Mouse (Mus musculus): ENCODE results near the gene Pip5kl1. TPM values are rescaled to one million over a fixed set of nuclear protein-coding genes. Genes with fewer than 3 reads are reported as not detected.

The Pip5kl1 gene
- polyA plus RNA-seq (2015; fragmentation: Nextera tagmentation; extraction: Ambion mirVana) = 9.2 and 9.4 TPM in 2 replicates

DNA sequence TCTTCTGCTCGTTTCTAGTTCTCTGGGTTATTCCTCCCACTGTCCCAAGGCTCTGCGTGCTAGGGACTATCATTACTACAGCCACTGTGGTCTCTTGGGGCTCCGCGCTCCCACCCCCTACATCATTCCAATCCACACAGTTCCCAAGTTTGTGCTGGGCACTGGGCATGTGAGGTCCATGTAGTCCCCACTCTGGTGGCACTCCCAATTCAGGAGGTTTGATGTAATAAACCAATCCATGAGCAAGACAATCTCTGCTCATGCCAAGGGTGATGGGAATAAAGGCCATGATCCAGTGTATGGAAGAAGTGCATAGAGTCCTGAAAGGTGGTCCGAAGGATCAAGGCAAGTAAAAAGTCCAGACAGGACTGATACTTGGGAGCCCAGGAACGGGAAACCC is at the start of gene Pip5kl1:
Gene Pip5kl1 (plus strand): TSS at position 301 of the 400 bp plus-strand sequence.
- Histone ChIP-seq H3K9me3 (no peaks in the 10 kb centered on the region), H3K27me3 (peaks cover 29% of the 10 kb centered on the region), H3K4me1 (replicated peaks) (peaks cover 32% of the 10 kb centered on the region), H3K4me3 (peak within 1 kb of the TSS; percentile 53), H3K9ac (peak within 1 kb of the TSS; percentile 78), H3K36me3 (peaks cover 11% of the 10 kb centered on the region; the same call in 1 of the 2 replicates), H3K4me2 (peak within 1 kb of the TSS; percentile 95), H3K27ac (replicated peaks) (0 out of 2 replicates have a peak within 1 kb of the TSS, but pooled peaks have one; percentile 25)
- no peak for ATAC-seq (ENCODE audit: low read depth)
- 79% methylated on average over 6 of the region's 6 CpGs for WGBS

DNA sequence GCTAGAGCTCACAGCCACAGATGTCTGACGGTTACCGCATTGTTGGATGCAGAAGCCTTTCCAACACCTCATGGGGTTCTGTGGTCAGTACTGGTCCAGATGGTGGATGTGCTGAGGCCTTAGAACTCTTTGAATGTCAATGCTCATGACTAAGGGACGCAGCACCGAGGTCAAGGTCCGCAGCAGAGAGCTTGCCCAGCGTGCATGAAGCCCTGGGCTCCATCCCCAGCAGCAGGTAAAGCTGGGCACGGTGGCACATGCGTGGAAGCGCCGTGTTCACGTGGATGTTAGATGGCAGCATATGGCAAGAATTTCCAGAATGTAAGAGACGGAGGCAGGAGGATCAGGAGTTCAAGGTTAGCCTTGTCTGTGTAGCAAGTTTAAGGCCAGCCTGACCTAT is 48.8 kb upstream of the Pip5kl1 start:
- no peak overlapping the region for H3K4me3 ChIP-seq
- 85% methylated on average over 12 of the region's 12 CpGs for WGBS
- H3K27me3 ChIP-seq = no peaks in the 10 kb centered on the region
- no peak overlapping the region for H3K27ac ChIP-seq (replicated peaks)
- H3K4me1 ChIP-seq (replicated peaks) = no peaks in the 10 kb centered on the region
- H3K36me3 ChIP-seq = no peaks in the 10 kb centered on the region
- no peaks in the 10 kb centered on the region for H3K9me3 ChIP-seq
- no peak for ATAC-seq (ENCODE audit: low read depth)
- no peak overlapping the region for H3K4me2 ChIP-seq
- H3K9ac ChIP-seq = no peak overlapping the region

DNA sequence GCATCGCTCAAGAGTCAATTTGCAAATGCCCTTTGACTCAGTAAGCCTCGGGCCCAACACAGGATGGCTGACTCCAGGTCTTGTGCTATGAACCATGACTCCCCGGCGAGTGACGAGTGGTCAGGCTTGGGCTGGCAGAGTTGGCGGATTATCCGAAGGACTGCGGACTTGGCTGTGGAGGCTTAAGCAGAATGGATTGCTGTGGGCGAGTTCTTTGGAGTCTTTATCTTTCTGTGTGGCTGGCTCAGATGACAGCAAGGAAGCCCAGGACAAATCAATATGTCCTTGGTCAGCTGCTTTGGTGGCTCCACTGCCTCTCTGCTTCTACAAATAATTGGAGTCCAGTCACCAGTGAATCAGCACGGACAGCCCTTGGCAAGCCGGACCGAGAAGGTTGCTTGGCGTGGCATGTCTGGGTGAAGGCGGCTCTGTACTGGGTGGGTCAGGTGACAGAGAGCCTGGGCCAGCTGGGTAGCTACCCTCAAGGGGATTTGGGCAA is 47.1 kb upstream of the Pip5kl1 start:
- H3K27me3 ChIP-seq = no peaks in the 10 kb centered on the region
- no peaks in the 10 kb centered on the region for H3K9me3 ChIP-seq
- ATAC-seq (ENCODE audit: low read depth) = no peak
- H3K4me1 ChIP-seq (replicated peaks) = no peaks in the 10 kb centered on the region
- H3K4me3 ChIP-seq = no peak overlapping the region
- no peak overlapping the region for H3K9ac ChIP-seq
- H3K36me3 ChIP-seq = no peaks in the 10 kb centered on the region
- no peak overlapping the region for H3K27ac ChIP-seq (replicated peaks)
- H3K4me2 ChIP-seq = no peak overlapping the region
- 82% methylated on average over 14 of the region's 14 CpGs for WGBS

DNA sequence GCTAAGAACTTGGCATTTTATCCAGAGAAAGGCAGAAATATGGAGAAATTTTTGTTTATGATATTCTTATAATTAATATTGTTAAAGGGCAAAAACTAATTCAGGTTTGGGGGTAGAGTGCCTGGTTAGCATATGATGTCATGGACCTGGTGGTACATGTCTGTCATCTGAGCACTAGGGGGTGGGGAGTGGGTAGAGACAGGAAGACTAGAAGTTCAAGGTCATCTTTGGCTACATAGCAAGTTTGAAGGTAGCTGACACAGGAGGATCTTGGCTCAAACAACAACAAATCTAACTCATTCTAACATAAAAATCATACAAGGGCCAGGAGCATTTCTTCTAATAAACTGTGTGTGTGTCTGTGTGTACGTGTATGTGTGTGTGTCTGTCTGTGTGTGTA is 46.3 kb upstream of the Pip5kl1 start:
- Histone ChIP-seq H3K4me1 (replicated peaks) (no peaks in the 10 kb centered on the region), H3K9me3 (no peaks in the 10 kb centered on the region), H3K9ac (no peak overlapping the region), H3K4me3 (no peak overlapping the region), H3K27ac (replicated peaks) (no peak overlapping the region), H3K36me3 (no peaks in the 10 kb centered on the region), H3K4me2 (no peak overlapping the region), H3K27me3 (no peaks in the 10 kb centered on the region)
- WGBS = 83% methylated on average over 1 of the region's 1 CpGs
- no peak for ATAC-seq (ENCODE audit: low read depth)

DNA sequence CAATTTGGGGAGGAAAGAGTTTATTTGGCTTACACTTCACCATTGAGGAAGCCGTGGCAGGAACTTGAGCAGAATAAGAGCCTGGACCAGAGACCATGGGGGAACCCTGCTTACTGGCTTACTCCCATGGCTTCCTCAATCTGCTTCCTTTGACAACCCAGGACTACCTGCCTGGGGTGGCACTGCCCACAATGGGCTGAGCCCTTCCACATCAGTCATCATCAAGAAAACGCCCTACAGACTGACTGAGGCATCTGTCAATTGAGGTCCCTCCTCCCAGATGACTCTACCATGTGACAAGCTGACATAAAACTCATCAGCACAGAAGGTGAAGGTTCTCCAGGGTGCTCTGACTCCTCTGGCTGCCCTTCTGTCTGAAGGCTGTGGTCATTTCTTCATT is 44.1 kb upstream of the Pip5kl1 start:
- ATAC-seq (ENCODE audit: low read depth) = no peak
- no peak overlapping the region for H3K9ac ChIP-seq
- no peak overlapping the region for H3K27ac ChIP-seq (replicated peaks)
- H3K27me3 ChIP-seq = no peaks in the 10 kb centered on the region
- H3K4me3 ChIP-seq = no peak overlapping the region
- H3K4me2 ChIP-seq = no peak overlapping the region
- 82% methylated on average over 2 of the region's 2 CpGs for WGBS
- no peaks in the 10 kb centered on the region for H3K9me3 ChIP-seq
- peaks cover 12% of the 10 kb centered on the region for H3K4me1 ChIP-seq (replicated peaks)
- no peaks in the 10 kb centered on the region for H3K36me3 ChIP-seq

DNA sequence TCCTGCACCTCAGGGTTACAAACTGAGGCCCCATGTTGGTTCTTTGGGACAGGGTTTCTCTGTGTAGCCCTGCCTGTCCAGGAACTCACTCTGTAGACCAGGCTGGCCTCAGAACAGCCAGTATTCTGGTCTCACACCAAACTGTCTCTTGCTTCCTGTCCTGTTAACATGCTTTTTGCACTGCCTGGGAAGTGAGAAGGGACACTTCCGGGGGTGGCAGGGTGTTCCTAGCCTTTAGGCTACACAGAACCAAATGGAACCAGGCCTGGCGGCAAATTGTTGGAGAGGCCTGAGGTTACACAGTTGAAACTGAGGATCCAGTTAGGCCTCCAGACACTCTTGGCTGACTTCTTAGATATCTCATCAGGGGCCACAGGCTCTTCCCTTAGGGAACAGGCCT is 41.4 kb upstream of the Pip5kl1 start:
- no peaks in the 10 kb centered on the region for H3K36me3 ChIP-seq
- H3K27me3 ChIP-seq = no peaks in the 10 kb centered on the region
- no peak overlapping the region for H3K4me2 ChIP-seq
- no peak overlapping the region for H3K27ac ChIP-seq (replicated peaks)
- 84% methylated on average over 2 of the region's 2 CpGs for WGBS
- no peaks in the 10 kb centered on the region for H3K9me3 ChIP-seq
- H3K4me1 ChIP-seq (replicated peaks) = peaks cover 35% of the 10 kb centered on the region
- no peak overlapping the region for H3K9ac ChIP-seq
- H3K4me3 ChIP-seq = no peak overlapping the region
- no peak for ATAC-seq (ENCODE audit: low read depth)

DNA sequence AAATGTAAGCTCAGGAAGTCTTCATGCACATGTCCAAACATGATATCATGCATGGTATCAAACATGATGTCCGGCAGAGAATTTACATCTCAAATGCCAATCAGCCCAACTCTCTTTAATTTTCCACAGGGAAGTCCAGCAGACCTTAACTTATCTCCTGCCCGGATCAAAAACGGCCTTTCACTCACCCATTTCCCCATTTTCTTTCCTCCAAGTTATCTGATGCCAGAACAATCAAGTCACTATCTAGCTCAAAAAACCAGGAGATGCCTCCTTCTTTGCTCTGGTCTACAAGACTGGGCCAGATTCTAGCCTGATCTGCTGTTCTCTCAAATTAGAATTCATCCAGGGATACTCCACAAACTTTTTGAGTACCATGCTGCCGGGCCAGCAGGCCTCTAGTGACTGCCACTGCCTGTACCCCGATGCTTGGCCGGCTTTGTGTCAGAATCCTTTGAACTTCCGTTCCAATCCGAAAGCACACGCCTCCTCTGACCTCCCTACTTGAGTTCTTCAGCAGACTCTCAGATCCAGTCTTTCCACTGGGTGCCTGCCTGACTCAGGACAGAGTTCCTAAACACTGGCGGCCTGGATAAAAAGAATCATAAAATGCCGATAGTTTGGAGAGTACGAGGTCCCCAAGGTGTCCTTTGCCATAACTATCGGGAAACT is 40.4 kb upstream of the Pip5kl1 start:
- Histone ChIP-seq H3K9ac (peak overlapping the region; percentile 73), H3K27me3 (no peaks in the 10 kb centered on the region), H3K27ac (replicated peaks) (peak overlapping the region; percentile 92), H3K4me3 (peak overlapping the region; percentile 84), H3K36me3 (no peaks in the 10 kb centered on the region), H3K9me3 (no peaks in the 10 kb centered on the region), H3K4me1 (replicated peaks) (peaks cover 46% of the 10 kb centered on the region), H3K4me2 (peak overlapping the region; percentile 74)
- no peak; the same call in 1 of the 2 replicates for ATAC-seq (ENCODE audit: low read depth)
- WGBS = 12% methylated on average over 13 of the region's 13 CpGs

DNA sequence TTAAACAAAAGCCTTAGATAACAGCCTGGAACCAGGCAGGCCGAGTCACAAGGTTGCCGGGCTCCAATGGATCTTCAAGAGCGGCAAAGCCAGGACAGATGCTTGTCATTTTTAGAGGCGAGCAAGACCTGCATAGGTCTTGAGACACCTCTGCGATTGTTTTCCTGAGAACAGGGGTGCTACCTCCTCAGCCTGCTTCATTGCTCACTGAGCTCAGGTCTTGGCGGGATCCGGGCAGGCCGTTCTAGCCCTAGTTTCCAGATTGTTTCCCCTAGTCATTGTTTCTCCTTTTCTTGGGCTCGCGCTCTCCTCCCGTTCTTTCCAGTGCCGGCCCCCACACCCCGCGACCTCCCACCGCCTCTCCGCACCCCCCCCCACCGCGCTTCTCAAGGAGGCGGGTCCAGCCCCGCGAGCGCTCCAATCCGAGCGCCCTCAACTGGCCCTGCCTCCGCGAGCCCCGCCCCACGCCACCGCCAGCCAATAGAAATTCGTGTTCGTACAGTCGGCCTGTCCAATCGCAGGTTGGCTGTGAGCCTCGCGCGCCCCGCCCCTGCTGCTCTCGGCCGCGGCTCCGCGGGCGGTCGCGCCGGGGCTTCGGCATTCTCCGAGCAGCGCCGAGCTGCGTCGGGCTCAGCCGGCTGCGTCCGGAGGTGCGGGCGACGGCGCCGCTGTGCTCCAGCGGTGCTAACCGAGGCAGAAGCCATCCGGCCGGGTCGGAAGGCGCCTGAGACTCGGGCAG is 39.7 kb upstream of the Pip5kl1 start, which contains the start of gene Fam102a:
Gene Fam102a (plus strand): TSS at position 600 of the 739 bp plus-strand sequence.
- H3K27ac ChIP-seq (replicated peaks) = peak within 1 kb of the TSS; percentile 95
- peaks cover 53% of the 10 kb centered on the region for H3K4me1 ChIP-seq (replicated peaks)
- ATAC-seq (ENCODE audit: low read depth) = peak; percentile 97
- H3K9ac ChIP-seq = peak within 1 kb of the TSS; percentile 95
- no peaks in the 10 kb centered on the region for H3K36me3 ChIP-seq
- H3K27me3 ChIP-seq = no peaks in the 10 kb centered on the region
- WGBS = under 1% methylated on average over 67 of the region's 67 CpGs
- no peaks in the 10 kb centered on the region for H3K9me3 ChIP-seq
- peak within 1 kb of the TSS; percentile 84 for H3K4me3 ChIP-seq
- peak within 1 kb of the TSS; percentile 74 for H3K4me2 ChIP-seq

DNA sequence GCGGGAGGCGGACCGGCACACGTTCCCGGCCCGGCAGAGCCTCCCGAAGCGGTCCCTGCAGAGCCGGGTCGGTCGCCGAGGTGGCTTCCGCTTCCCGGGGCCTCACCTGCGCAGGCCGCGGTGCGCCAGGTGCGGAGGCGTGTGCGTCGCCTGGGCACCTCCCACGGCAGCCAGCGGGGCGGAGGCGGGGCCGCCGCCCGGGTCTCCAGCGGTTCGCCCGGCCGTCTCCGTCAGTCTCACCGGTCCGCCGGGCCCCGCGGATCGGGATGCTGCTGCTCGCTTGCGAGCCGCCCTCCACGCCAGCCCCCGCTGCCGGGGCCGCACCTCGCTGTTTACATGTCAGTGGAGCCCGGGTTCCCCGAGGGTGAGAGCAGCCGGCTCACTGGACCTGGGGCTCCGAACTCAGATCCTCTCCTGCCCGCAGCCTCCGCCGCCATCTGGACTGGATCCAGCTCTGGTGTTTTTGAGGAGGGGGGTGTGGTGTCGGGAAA is 39.1 kb upstream of the Pip5kl1 start:
- Histone ChIP-seq H3K4me1 (replicated peaks) (peaks cover 58% of the 10 kb centered on the region), H3K36me3 (no peaks in the 10 kb centered on the region), H3K27me3 (no peaks in the 10 kb centered on the region), H3K9me3 (no peaks in the 10 kb centered on the region), H3K4me2 (peak overlapping the region; percentile 74), H3K27ac (replicated peaks) (peak overlapping the region; percentile 95), H3K9ac (peak overlapping the region; percentile 95), H3K4me3 (peak overlapping the region; percentile 84)
- peak; percentile 42 for ATAC-seq (ENCODE audit: low read depth)
- WGBS = 1% methylated on average over 54 of the region's 56 CpGs

DNA sequence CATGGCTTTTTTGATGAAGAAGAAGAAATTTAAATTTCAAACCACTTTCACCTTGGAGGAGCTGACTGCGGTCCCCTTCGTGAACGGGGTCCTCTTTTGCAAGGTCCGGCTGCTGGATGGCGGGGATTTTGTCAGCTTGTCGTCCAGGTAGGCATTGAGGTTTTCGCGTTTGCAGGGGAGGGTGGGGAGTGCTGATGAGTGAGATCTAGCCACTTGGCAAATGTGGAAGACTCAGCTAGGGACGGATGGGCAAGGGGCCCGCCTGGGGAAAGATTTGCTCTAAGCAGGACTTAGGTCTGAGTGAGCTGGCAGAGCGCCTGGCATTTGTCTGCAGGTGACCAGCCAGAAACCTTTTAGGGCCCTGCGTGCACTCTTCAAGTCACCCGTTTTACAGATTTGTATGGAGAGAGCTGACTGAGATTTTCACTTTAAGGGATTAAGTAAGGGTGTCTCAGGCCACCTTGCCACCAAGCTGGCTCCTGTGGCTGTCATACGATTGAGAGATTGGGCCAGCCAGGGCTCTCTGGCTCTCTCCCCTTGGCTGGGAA is 38.4 kb upstream of the Pip5kl1 start:
- Histone ChIP-seq H3K4me3 (peak overlapping the region; percentile 84), H3K27me3 (no peaks in the 10 kb centered on the region), H3K9ac (peak overlapping the region; percentile 95), H3K4me1 (replicated peaks) (peaks cover 65% of the 10 kb centered on the region), H3K36me3 (no peaks in the 10 kb centered on the region), H3K4me2 (peak overlapping the region; percentile 74), H3K9me3 (no peaks in the 10 kb centered on the region), H3K27ac (replicated peaks) (peak overlapping the region; percentile 64)
- ATAC-seq (ENCODE audit: low read depth) = no peak
- WGBS = 1% methylated on average over 14 of the region's 14 CpGs

DNA sequence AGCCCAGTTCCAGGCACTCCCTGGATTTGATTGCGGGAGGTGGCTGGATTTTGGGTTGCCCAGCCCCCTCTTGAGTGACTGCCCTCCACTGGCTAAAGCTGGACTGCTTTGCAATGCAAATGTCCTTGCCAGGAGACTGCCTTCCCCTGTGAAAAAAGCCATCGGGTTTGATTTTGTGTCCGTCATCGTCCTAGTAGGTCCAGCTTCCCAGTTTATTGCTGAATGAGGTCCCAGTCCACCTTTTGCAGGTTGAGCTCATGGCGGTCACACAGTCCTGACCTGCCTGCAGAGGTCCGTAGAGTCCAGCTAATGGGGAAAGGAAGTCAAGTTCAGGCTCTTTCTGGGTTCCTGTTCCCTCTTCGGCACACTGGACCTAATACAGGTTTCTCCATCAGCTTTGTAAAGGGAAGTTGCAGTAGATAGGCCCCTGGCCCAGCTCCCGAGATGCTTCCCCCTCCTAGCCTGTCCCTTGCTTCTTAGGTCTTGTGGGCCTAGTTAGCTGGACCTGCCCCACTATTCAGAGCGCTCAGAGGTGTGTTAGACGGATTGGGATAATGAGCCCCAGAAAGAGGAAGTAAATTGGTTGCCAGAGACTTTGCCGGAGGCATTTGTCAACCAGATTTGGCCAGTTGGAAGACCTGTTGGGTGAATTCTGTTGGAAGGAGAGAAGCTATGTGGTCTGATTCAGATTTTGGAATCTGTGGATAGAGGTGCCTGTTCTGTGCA is 37.8 kb upstream of the Pip5kl1 start:
- Histone ChIP-seq H3K9me3 (no peaks in the 10 kb centered on the region), H3K27ac (replicated peaks) (peak overlapping the region; percentile 64), H3K4me1 (replicated peaks) (peaks cover 71% of the 10 kb centered on the region), H3K4me2 (peak overlapping the region; percentile 74), H3K36me3 (no peaks in the 10 kb centered on the region), H3K27me3 (no peaks in the 10 kb centered on the region), H3K4me3 (peak overlapping the region; percentile 84), H3K9ac (peak overlapping the region; percentile 95)
- 3% methylated on average over 11 of the region's 11 CpGs for WGBS
- ATAC-seq (ENCODE audit: low read depth) = no peak
